Mouse (Mus musculus): Measurements from ENCODE around the gene Aar2.

The Aar2 gene

DNA sequence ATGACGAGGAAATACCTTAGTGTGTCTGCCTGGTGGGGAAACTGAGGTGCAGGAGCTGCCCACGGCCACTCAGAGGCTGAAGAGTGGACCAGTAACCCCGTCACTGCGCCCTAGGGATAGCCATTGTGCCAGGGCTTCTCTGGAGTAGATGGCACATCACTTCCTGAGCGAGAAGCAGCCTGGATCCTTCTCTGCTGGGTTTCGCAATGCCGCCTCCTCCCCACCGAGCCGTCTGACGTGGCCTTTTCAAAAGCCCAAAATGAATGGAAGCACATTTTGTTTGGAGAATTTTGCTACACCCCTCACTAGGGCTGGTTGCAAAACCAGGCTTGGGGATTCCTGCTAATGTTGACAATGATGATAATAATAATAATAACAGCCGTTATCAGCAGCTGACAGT is 70.2 kb downstream of the Aar2 start:
- DNase-seq (ENCODE audit: low spot score in 2 of 2) = peak in 1 of 2 experiments; percentile 60

All from frontal cortex, postnatal 36 days (tissue).